Mouse (Mus musculus): ENCODE data around the gene Tcp10b. TPM values are rescaled to one million over a fixed set of nuclear protein-coding genes. Genes with fewer than 3 reads are reported as not detected.
"Not testable (repeated sequence)": the region's sequence is repeated elsewhere in the genome, so short reads cannot be mapped to it uniquely, and the experiment has no call there.

The Tcp10b gene
- polyA plus RNA-seq, 1 experiment from 2014 or later: not detected

GRCm38 (mm10) chr17:13106563-13106962 lies 45.7 kb downstream of the Tcp10b start:
- H3K27ac ChIP-seq (replicated peaks); H3K4me1 ChIP-seq (replicated peaks); H3K27me3 ChIP-seq; H3K4me3 ChIP-seq (replicated peaks); H3K36me3 ChIP-seq (replicated peaks); ATAC-seq (ENCODE audit: insufficient read depth); H3K9me3 ChIP-seq (replicated peaks); H3K9ac ChIP-seq; H3K4me2 ChIP-seq: not testable (repeated sequence)
- 68% methylated on average over 5 of the region's 5 CpGs for WGBS (ENCODE audit: insufficient replicate concordance)

- H3K27me3 ChIP-seq; H3K9ac ChIP-seq; H3K36me3 ChIP-seq (replicated peaks); H3K9me3 ChIP-seq (replicated peaks); H3K27ac ChIP-seq (replicated peaks); H3K4me2 ChIP-seq; ATAC-seq (ENCODE audit: insufficient read depth); H3K4me3 ChIP-seq (replicated peaks); H3K4me1 ChIP-seq (replicated peaks): not testable (repeated sequence)
- WGBS (ENCODE audit: insufficient replicate concordance): 41% methylated on average over 3 of the region's 9 CpGs
Measured at GRCm38 (mm10) chr17:13112504-13113291, 51.8 kb downstream of the Tcp10b start.

GRCm38 (mm10) chr17:13123308-13124038 lies 62.6 kb downstream of the Tcp10b start:
- not testable (repeated sequence) for ATAC-seq (ENCODE audit: insufficient read depth); H3K4me3 ChIP-seq (replicated peaks); H3K27ac ChIP-seq (replicated peaks); H3K36me3 ChIP-seq (replicated peaks); H3K9ac ChIP-seq; H3K4me2 ChIP-seq; H3K4me1 ChIP-seq (replicated peaks); H3K9me3 ChIP-seq (replicated peaks); H3K27me3 ChIP-seq
- 72% methylated on average over 2 of the region's 5 CpGs for WGBS (ENCODE audit: insufficient replicate concordance)

- not testable (repeated sequence) for H3K9me3 ChIP-seq (replicated peaks); H3K27me3 ChIP-seq; H3K4me1 ChIP-seq (replicated peaks); H3K27ac ChIP-seq (replicated peaks); H3K4me3 ChIP-seq (replicated peaks); ATAC-seq (ENCODE audit: insufficient read depth); H3K9ac ChIP-seq; H3K4me2 ChIP-seq; H3K36me3 ChIP-seq (replicated peaks)
- 33% methylated on average over 2 of the region's 3 CpGs for WGBS (ENCODE audit: insufficient replicate concordance)
Measured at GRCm38 (mm10) chr17:13124241-13124640, 63.3 kb downstream of the Tcp10b start.

- not testable (repeated sequence) for H3K36me3 ChIP-seq (replicated peaks); H3K27ac ChIP-seq (replicated peaks); H3K9ac ChIP-seq; H3K9me3 ChIP-seq (replicated peaks); H3K27me3 ChIP-seq; H3K4me1 ChIP-seq (replicated peaks); H3K4me3 ChIP-seq (replicated peaks); H3K4me2 ChIP-seq
- ATAC-seq (ENCODE audit: insufficient read depth): peak; percentile 47; the same call in 1 of the 2 replicates
- no CpG with 5 or more reads among the region's 3 CpGs for WGBS (ENCODE audit: insufficient replicate concordance)
Measured at GRCm38 (mm10) chr17:13129324-13129723, 68.4 kb downstream of the Tcp10b start.

GRCm38 (mm10) chr17:13129737-13130465 lies 69.0 kb downstream of the Tcp10b start:
- H3K27me3 ChIP-seq; H3K9me3 ChIP-seq (replicated peaks); H3K36me3 ChIP-seq (replicated peaks); H3K4me2 ChIP-seq; H3K27ac ChIP-seq (replicated peaks); H3K4me1 ChIP-seq (replicated peaks); H3K4me3 ChIP-seq (replicated peaks); H3K9ac ChIP-seq: not testable (repeated sequence)
- WGBS (ENCODE audit: insufficient replicate concordance): 50% methylated on average over 9 of the region's 11 CpGs
- peak; percentile 38; the same call in 1 of the 2 replicates for ATAC-seq (ENCODE audit: insufficient read depth)

GRCm38 (mm10) chr17:13131710-13132109 lies 70.8 kb downstream of the Tcp10b start, which contains the start of gene Unc93a:
Gene Unc93a (minus strand): TSS chr17:13131810.
- WGBS (ENCODE audit: insufficient replicate concordance): 72% methylated on average over 3 of the region's 4 CpGs
- H3K4me2 ChIP-seq; H3K27me3 ChIP-seq; H3K9me3 ChIP-seq (replicated peaks); H3K27ac ChIP-seq (replicated peaks); H3K4me1 ChIP-seq (replicated peaks); H3K9ac ChIP-seq; ATAC-seq (ENCODE audit: insufficient read depth); H3K4me3 ChIP-seq (replicated peaks); H3K36me3 ChIP-seq (replicated peaks): not testable (repeated sequence)

Other genes with a start within 250 kb of the Tcp10b start
- 0.17 and 0.33 TPM in 2 replicates for gene Mas1, start 193.0 kb upstream of the Tcp10b start, polyA plus RNA-seq (2015; fragmentation: Nextera tagmentation; extraction: Ambion mirVana)
- not detected in 2 replicates for gene Mrgprh, start 185.1 kb upstream of the Tcp10b start, polyA plus RNA-seq (2015; fragmentation: Nextera tagmentation; extraction: Ambion mirVana)
- 0.40 and 0.45 TPM in 2 replicates for gene Pnldc1, start 150.9 kb upstream of the Tcp10b start, polyA plus RNA-seq (2015; fragmentation: Nextera tagmentation; extraction: Ambion mirVana)
- gene Tcp1, start 145.4 kb upstream of the Tcp10b start, polyA plus RNA-seq (2015; fragmentation: Nextera tagmentation; extraction: Ambion mirVana): 185 and 211 TPM in 2 replicates
- gene Mrpl18, start 144.8 kb upstream of the Tcp10b start, polyA plus RNA-seq (2015; fragmentation: Nextera tagmentation; extraction: Ambion mirVana): 86.0 and 95.2 TPM in 2 replicates
- gene Acat3, start 120.5 kb upstream of the Tcp10b start, polyA plus RNA-seq (2015; fragmentation: Nextera tagmentation; extraction: Ambion mirVana): 10.0 and 13.2 TPM in 2 replicates
- gene Acat2, start 100.4 kb upstream of the Tcp10b start, polyA plus RNA-seq (2015; fragmentation: Nextera tagmentation; extraction: Ambion mirVana): 93.7 and 101 TPM in 2 replicates
- 37.1 and 41.9 TPM in 2 replicates for gene Wtap, start 66.9 kb upstream of the Tcp10b start, polyA plus RNA-seq (2015; fragmentation: Nextera tagmentation; extraction: Ambion mirVana)
- 113 and 120 TPM in 2 replicates for gene Sod2, start 54.3 kb upstream of the Tcp10b start, polyA plus RNA-seq (2015; fragmentation: Nextera tagmentation; extraction: Ambion mirVana)
- gene Gpr31b, start 8.8 kb upstream of the Tcp10b start, polyA plus RNA-seq (2015; fragmentation: Nextera tagmentation; extraction: Ambion mirVana): not detected in 2 replicates
- gene Unc93a, start 70.7 kb downstream of the Tcp10b start, polyA plus RNA-seq (2015; fragmentation: Nextera tagmentation; extraction: Ambion mirVana): not detected in 2 replicates
- not detected in 2 replicates for gene Smok2a, start 160.1 kb downstream of the Tcp10b start, polyA plus RNA-seq (2015; fragmentation: Nextera tagmentation; extraction: Ambion mirVana)
- not detected in 2 replicates for gene Smok2b, start 169.2 kb downstream of the Tcp10b start, polyA plus RNA-seq (2015; fragmentation: Nextera tagmentation; extraction: Ambion mirVana)

Data from liver, embryonic 15.5 days (tissue).